Mouse (Mus musculus) cortical plate, adult 2 months (tissue): Measurements from ENCODE around the gene E130309D02Rik.

ENCODE experiments used
- CTCF ChIP-seq: fragments of 200-500 bp; IDR thresholded peaks from 2 replicates; pipeline ENCODE4 v1.5.1; 2011; ENCODE audit warnings: mild to moderate bottlenecking, control low read depth, low read length; ENCODE audit not compliant: insufficient read depth; ENCODE audit errors: extremely low read depth
- POLR2A ChIP-seq: fragments of 200-500 bp; IDR thresholded peaks from 2 replicates; pipeline ENCODE4 v1.6.1; 2011; ENCODE audit warnings: mild to moderate bottlenecking, low read length, control low read depth; ENCODE audit not compliant: insufficient read depth; ENCODE audit errors: extremely low read depth

DNA sequence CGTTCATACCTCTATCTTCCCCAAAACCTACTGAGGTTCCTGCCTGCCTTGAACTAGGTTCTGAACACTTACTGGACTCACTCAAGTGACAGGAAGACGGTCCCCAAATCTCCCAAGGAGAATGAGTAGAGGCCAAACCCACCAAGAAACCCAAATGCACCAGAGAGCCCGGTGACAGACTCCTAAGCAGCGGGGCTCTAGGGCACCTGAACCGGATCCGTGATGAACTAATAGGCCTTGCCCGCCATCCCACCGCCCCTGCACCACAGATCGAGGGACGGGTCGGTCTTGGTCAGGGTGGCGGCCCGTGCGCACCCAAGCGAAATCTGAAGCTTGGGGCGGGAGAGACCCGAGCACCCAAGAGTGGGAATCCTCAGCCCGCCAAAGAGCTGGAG is 62.4 kb downstream of the E130309D02Rik start:
- TF ChIP-seq CTCF (no peak), POLR2A (no peak)
